Mouse (Mus musculus) kidney, adult 2 months (tissue): ENCODE measurements around the gene Aff2. TPM values are rescaled to one million over a fixed set of nuclear protein-coding genes. Genes with fewer than 3 reads are reported as not detected.

Experiments used
- DNase-seq: peaks from one replicate; pipeline ENCODE4 v3.0.0; 2021
- H3K27ac ChIP-seq: fragments of 200-500 bp; 2 replicates; pipeline ENCODE4 v1.5.1; 2012; ENCODE audit warnings: low read depth, low read length, control low read depth, inconsistent platforms; ENCODE audit not compliant: insufficient read depth
- H3K27me3 ChIP-seq: fragments of 200-500 bp; replicated peaks from 2 replicates; pipeline ENCODE4 v1.6.1; 2012; ENCODE audit warnings: mild to moderate bottlenecking, moderate library complexity, low read length, inconsistent platforms; ENCODE audit not compliant: control insufficient read depth, insufficient read depth
- H3K36me3 ChIP-seq: fragments of 200-500 bp; 2 replicates; pipeline ENCODE4 v1.6.1; 2012; ENCODE audit warnings: mild to moderate bottlenecking, moderate library complexity, low read length, inconsistent platforms; ENCODE audit not compliant: control insufficient read depth, insufficient read depth
- H3K4me1 ChIP-seq: fragments of 200-500 bp; 2 replicates; pipeline ENCODE4 v1.6.1; 2011; ENCODE audit warnings: low read length; ENCODE audit not compliant: control insufficient read depth, insufficient read depth
- H3K4me3 ChIP-seq: fragments of 200-500 bp; 2 replicates; pipeline ENCODE4 v1.5.1; 2011; ENCODE audit warnings: mild to moderate bottlenecking, low read depth, low read length, control low read depth; ENCODE audit not compliant: insufficient read depth
- CTCF ChIP-seq: fragments of 200-500 bp; conservative IDR thresholded peaks from 2 replicates; pipeline ENCODE4 v1.5.1; 2011; ENCODE audit warnings: low read depth, mild to moderate bottlenecking, control low read depth, low read length, moderate library complexity, mixed read lengths; ENCODE audit not compliant: insufficient read depth, insufficient read length
- POLR2A ChIP-seq: fragments of 200-500 bp; IDR thresholded peaks from one replicate; pipeline ENCODE4 v1.6.1; 2011; ENCODE audit warnings: low read depth, low read length, control low read depth
- WGBS: fragments of 180-500 bp; shearing (Covaris S2); methylation state at CpG from one replicate; pipeline ENCODE4 v1.1.7; 2018; 5-methylcytosine and 5-hydroxymethylcytosine counted together
- polyA plus RNA-seq: library from polyadenylated mRNA; depleted of rRNA; stranded (reverse); fragments of >200 nt; gene quantifications from 2 replicates; pipeline ENCODE4 v1.2.3, GENCODE M21; 2012

Aff2 gene
- polyA plus RNA-seq, 1 experiment, result 0.09 TPM

GRCm38 (mm10) chrX:69373341-69373740, 13.2 kb downstream of the Aff2 start:
- TF ChIP-seq CTCF (no peak), POLR2A (no peak)
- no peak for DNase-seq
- no peak overlapping the region for H3K27ac ChIP-seq
- H3K4me3 ChIP-seq, result no peak overlapping the region
- H3K36me3 ChIP-seq, result no peaks in the 10 kb centered on the region
- H3K4me1 ChIP-seq, result no peaks in the 10 kb centered on the region
- no peaks in the 10 kb centered on the region for H3K27me3 ChIP-seq
- 84% methylated on average over 2 of the region's 2 CpGs for WGBS

DNA sequence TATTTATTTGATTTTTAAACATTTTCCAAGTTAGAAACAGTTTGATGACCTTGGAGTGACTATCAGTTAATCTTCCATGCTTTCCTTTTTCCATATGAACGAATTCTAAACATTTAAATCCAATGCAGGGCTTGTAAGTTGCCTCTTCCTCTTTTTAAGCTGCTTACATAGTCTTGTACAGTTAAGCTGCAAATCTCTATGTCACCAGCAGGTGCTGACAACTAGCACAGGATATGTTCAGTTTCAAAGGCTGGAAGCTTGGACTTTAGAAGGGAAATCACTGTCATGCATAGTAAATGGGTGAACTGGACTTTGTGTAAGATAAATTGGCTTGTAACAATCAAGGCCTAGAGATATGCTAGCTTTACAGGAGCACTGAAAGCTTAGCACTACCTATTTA, 29.6 kb downstream of the Aff2 start:
- Histone ChIP-seq H3K4me1 (no peaks in the 10 kb centered on the region), H3K27me3 (no peaks in the 10 kb centered on the region), H3K36me3 (no peaks in the 10 kb centered on the region), H3K27ac (no peak overlapping the region), H3K4me3 (no peak overlapping the region)
- TF ChIP-seq CTCF (no peak), POLR2A (no peak)
- 28% methylated on average over 1 of the region's 1 CpGs for WGBS
- peak; percentile 28 for DNase-seq

DNA sequence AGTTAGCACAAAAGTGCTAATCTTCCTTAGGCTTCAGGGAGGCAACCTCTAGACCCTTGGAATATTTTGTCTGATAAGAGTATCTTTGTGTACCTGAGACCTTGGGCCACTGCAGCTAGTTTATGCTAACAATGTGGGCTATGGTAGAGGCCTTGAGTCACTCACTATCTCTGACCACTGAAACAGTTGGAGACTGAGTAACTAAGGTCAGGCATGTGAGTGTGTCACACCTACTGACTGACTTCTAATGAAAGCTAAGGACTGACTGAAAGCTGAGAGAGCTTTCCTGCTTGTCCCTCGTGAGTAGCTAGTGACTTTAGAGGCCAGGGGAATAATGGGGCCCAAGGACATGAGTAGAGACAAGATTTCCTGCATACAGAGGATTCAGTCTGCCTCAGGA, 54.9 kb downstream of the Aff2 start:
- H3K4me3 ChIP-seq, result no peak overlapping the region
- H3K27ac ChIP-seq, result no peak overlapping the region
- no peak for DNase-seq
- no peaks in the 10 kb centered on the region for H3K36me3 ChIP-seq
- WGBS, result 44% methylated on average over 1 of the region's 1 CpGs
- TF ChIP-seq POLR2A (no peak), CTCF (no peak)
- H3K4me1 ChIP-seq, result 0 out of 2 replicates have a peak, but pooled peaks cover 3% of the 10 kb centered on the region
- no peaks in the 10 kb centered on the region for H3K27me3 ChIP-seq

- H3K4me1 ChIP-seq, result no peaks in the 10 kb centered on the region
- no peak for TF ChIP-seq POLR2A
- no peak for TF ChIP-seq CTCF
- no peaks in the 10 kb centered on the region for H3K36me3 ChIP-seq
- H3K27me3 ChIP-seq, result no peaks in the 10 kb centered on the region
- DNase-seq, result no peak
- H3K4me3 ChIP-seq, result no peak overlapping the region
- H3K27ac ChIP-seq, result no peak overlapping the region
- 80% methylated on average over 3 of the region's 3 CpGs for WGBS
These were observed 78.3 kb downstream of the Aff2 start for GRCm38 (mm10) chrX:69438422-69438821.

GRCm38 (mm10) chrX:69441937-69442336, 81.8 kb downstream of the Aff2 start:
- Histone ChIP-seq H3K36me3 (no peaks in the 10 kb centered on the region), H3K27me3 (no peaks in the 10 kb centered on the region), H3K4me3 (no peak overlapping the region), H3K27ac (no peak overlapping the region), H3K4me1 (no peaks in the 10 kb centered on the region)
- no peak for TF ChIP-seq CTCF
- no peak for TF ChIP-seq POLR2A
- DNase-seq, result no peak

GRCm38 (mm10) chrX:69460896-69461295, 100.8 kb downstream of the Aff2 start:
- 17% methylated on average over 2 of the region's 2 CpGs for WGBS
- Histone ChIP-seq H3K4me1 (no peaks in the 10 kb centered on the region), H3K27ac (no peak overlapping the region), H3K4me3 (no peak overlapping the region), H3K36me3 (no peaks in the 10 kb centered on the region), H3K27me3 (no peaks in the 10 kb centered on the region)
- peak; percentile 8 for DNase-seq
- TF ChIP-seq CTCF (no peak), POLR2A (no peak)

- DNase-seq, result no peak
- TF ChIP-seq POLR2A (no peak), CTCF (no peak)
- 60% methylated on average over 3 of the region's 3 CpGs for WGBS
- Histone ChIP-seq H3K27me3 (no peaks in the 10 kb centered on the region), H3K4me1 (no peaks in the 10 kb centered on the region), H3K4me3 (no peak overlapping the region), H3K36me3 (no peaks in the 10 kb centered on the region), H3K27ac (no peak overlapping the region)
These were observed 142.0 kb downstream of the Aff2 start for GRCm38 (mm10) chrX:69502061-69502460.
